Mouse (Mus musculus) stomach, embryonic 14.5 days (tissue): ENCODE results near the gene Prkag1. TPM values are rescaled to one million over a fixed set of nuclear protein-coding genes. Genes with fewer than 3 reads are reported as not detected.

ENCODE experiments used
- ATAC-seq: fragments of 200-750 bp; cut with Nextera tagmentation; 2 replicates; pipeline ENCODE4 v1.8.0; 2017; ENCODE audit warnings: low read depth, moderate TSS enrichment; ENCODE audit not compliant: insufficient number of reproducible peaks, insufficient read depth, low FRiP score
- H3K27ac ChIP-seq: fragments of 300-500 bp; sonication (generic); 2 replicates; pipeline ENCODE4 v1.5.1; 2014; ENCODE audit warnings: mild to moderate bottlenecking, low read length, moderate library complexity, mixed read lengths
- H3K27me3 ChIP-seq: fragments of 300-500 bp; sonication (generic); 2 replicates; pipeline ENCODE4 v1.6.1; 2014; ENCODE audit warnings: low read length, control low read depth, mixed read lengths; ENCODE audit not compliant: control insufficient read depth, insufficient read depth
- H3K36me3 ChIP-seq: fragments of 300-500 bp; sonication (generic); 2 replicates; pipeline ENCODE4 v1.6.1; 2014; ENCODE audit warnings: mild to moderate bottlenecking, control low read depth, low read length, moderate library complexity, mixed read lengths; ENCODE audit not compliant: control insufficient read depth, insufficient read depth
- H3K4me1 ChIP-seq: fragments of 300-500 bp; sonication (generic); 2 replicates; pipeline ENCODE4 v1.6.1; 2014; ENCODE audit warnings: low read length, control low read depth, mixed read lengths; ENCODE audit not compliant: control insufficient read depth, insufficient read depth
- H3K4me2 ChIP-seq: fragments of 300-500 bp; sonication (generic); replicated peaks from 2 replicates; pipeline ENCODE4 v1.6.1; 2014; ENCODE audit warnings: low read depth, low read length, control low read depth
- H3K4me3 ChIP-seq: fragments of 300-500 bp; sonication (generic); 2 replicates; pipeline ENCODE4 v1.5.1; 2014; ENCODE audit warnings: low read depth, low read length, control low read depth
- H3K9ac ChIP-seq: fragments of 300-500 bp; sonication (generic); replicated peaks from 2 replicates; pipeline ENCODE4 v1.6.1; 2014; ENCODE audit warnings: low read depth, mild to moderate bottlenecking, control low read depth, low read length, moderate library complexity, mixed read lengths
- H3K9me3 ChIP-seq: fragments of 300-500 bp; sonication (generic); 2 replicates; pipeline ENCODE4 v1.6.1; 2016; ENCODE audit warnings: low read depth, low read length, control low read depth; ENCODE audit not compliant: control insufficient read depth
- WGBS: fragments of 180-500 bp; shearing (Covaris S2); extraction: QIAGEN DNeasy Blood & Tissue Kit; methylation state at CpG from one replicate; pipeline ENCODE4 v1.1.7; 2014; 5-methylcytosine and 5-hydroxymethylcytosine counted together
- polyA plus RNA-seq: library from polyadenylated mRNA; unstranded; fragments of >200 nt; fragmentation: Nextera tagmentation; extraction: Ambion mirVana; gene quantifications from 2 replicates; pipeline ENCODE4 v1.2.1, GENCODE M21; 2014

The Prkag1 gene
- polyA plus RNA-seq, 1 experiment from 2014 or later, result 80.0 TPM

GRCm38 (mm10) chr15:98771813-98772425 is 59.4 kb downstream of the Prkag1 start:
- Histone ChIP-seq H3K27me3 (peaks cover 39% of the 10 kb centered on the region), H3K9ac (no peak overlapping the region; the same call in 1 of the 2 replicates), H3K4me3 (0 out of 2 replicates have a peak overlapping the region, but pooled peaks have one; percentile 22), H3K9me3 (no peaks in the 10 kb centered on the region), H3K4me1 (0 out of 2 replicates have a peak, but pooled peaks cover 11% of the 10 kb centered on the region), H3K27ac (no peak overlapping the region), H3K36me3 (no peaks in the 10 kb centered on the region), H3K4me2 (peak overlapping the region; percentile 58)
- ATAC-seq, result no peak
- 9% methylated on average over 12 of the region's 12 CpGs for WGBS

- H3K9me3 ChIP-seq, result no peaks in the 10 kb centered on the region
- no peak overlapping the region for H3K27ac ChIP-seq
- peaks cover 16% of the 10 kb centered on the region for H3K27me3 ChIP-seq
- no peak overlapping the region for H3K9ac ChIP-seq
- H3K4me2 ChIP-seq, result no peak overlapping the region
- no peak overlapping the region for H3K4me3 ChIP-seq
- no peaks in the 10 kb centered on the region for H3K36me3 ChIP-seq
- 33% methylated on average over 5 of the region's 5 CpGs for whole genome bisulfite sequencing
- no peak for ATAC-seq
- H3K4me1 ChIP-seq, result no peaks in the 10 kb centered on the region
Measured at GRCm38 (mm10) chr15:98768259-98768658, 63.1 kb downstream of the Prkag1 start.

GRCm38 (mm10) chr15:98765929-98766328 is 65.4 kb downstream of the Prkag1 start:
- Histone ChIP-seq H3K4me2 (no peak overlapping the region), H3K27me3 (0 out of 2 replicates have a peak, but pooled peaks cover under 1% of the 10 kb centered on the region), H3K36me3 (no peaks in the 10 kb centered on the region), H3K27ac (no peak overlapping the region), H3K9ac (no peak overlapping the region), H3K4me3 (no peak overlapping the region), H3K9me3 (no peaks in the 10 kb centered on the region), H3K4me1 (peaks cover 5% of the 10 kb centered on the region; the same call in 1 of the 2 replicates)
- 73% methylated on average over 4 of the region's 4 CpGs for WGBS
- ATAC-seq, result no peak

Other genes with a start within 250 kb of the Prkag1 start
- 21.9 and 23.0 TPM in 2 replicates for gene Adcy6, start 221.4 kb downstream of the Prkag1 start, polyA plus RNA-seq
- gene Cacnb3, start 200.7 kb downstream of the Prkag1 start, polyA plus RNA-seq, result 34.4 TPM in 2 replicates
- gene Ddx23, start 168.6 kb downstream of the Prkag1 start, polyA plus RNA-seq, result 30.1 and 30.3 TPM in 2 replicates
- gene Rnd1, start 154.1 kb downstream of the Prkag1 start, polyA plus RNA-seq, result 0.75 and 0.83 TPM in 2 replicates
- 1.2 and 1.4 TPM in 2 replicates for gene Ccdc65, start 123.3 kb downstream of the Prkag1 start, polyA plus RNA-seq
- 38.1 and 39.2 TPM in 2 replicates for gene Fkbp11, start 103.3 kb downstream of the Prkag1 start, polyA plus RNA-seq
- 33.2 and 34.5 TPM in 2 replicates for gene Arf3, start 68.3 kb downstream of the Prkag1 start, polyA plus RNA-seq
- not detected in 2 replicates for gene Wnt10b, start 53.4 kb downstream of the Prkag1 start, polyA plus RNA-seq
- gene Wnt1, start 41.7 kb downstream of the Prkag1 start, polyA plus RNA-seq, result not detected in 2 replicates
- gene Ddn, start 22.0 kb downstream of the Prkag1 start, polyA plus RNA-seq, result not detected in 2 replicates
- gene Kmt2d, start 39.7 kb upstream of the Prkag1 start, polyA plus RNA-seq, result 19.5 and 21.4 TPM in 2 replicates
- 8.1 and 9.9 TPM in 2 replicates for gene Rhebl1, start 63.0 kb upstream of the Prkag1 start, polyA plus RNA-seq
- gene Dhh, start 67.0 kb upstream of the Prkag1 start, polyA plus RNA-seq, result 0.65 and 0.77 TPM in 2 replicates
- gene Lmbr1l, start 86.7 kb upstream of the Prkag1 start, polyA plus RNA-seq, result 5.1 and 8.8 TPM in 2 replicates
- 1,548 and 1,685 TPM in 2 replicates for gene Tuba1b, start 103.0 kb upstream of the Prkag1 start, polyA plus RNA-seq
- not detected in 2 replicates for gene Gm49450, start 122.0 kb upstream of the Prkag1 start, polyA plus RNA-seq
- 1,231 and 1,258 TPM in 2 replicates for gene Tuba1a, start 122.2 kb upstream of the Prkag1 start, polyA plus RNA-seq
- 191 and 203 TPM in 2 replicates for gene Tuba1c, start 198.4 kb upstream of the Prkag1 start, polyA plus RNA-seq
- gene Prph, start 223.7 kb upstream of the Prkag1 start, polyA plus RNA-seq, result 31.1 and 38.9 TPM in 2 replicates
- gene Troap, start 243.1 kb upstream of the Prkag1 start, polyA plus RNA-seq, result 22.7 and 24.6 TPM in 2 replicates